Mouse (Mus musculus) splenic B cell, adult 2 months (primary cell): ENCODE measurements around the gene Cacna2d3.

Experiments
- DNase-seq: peaks from one replicate; pipeline ENCODE4 v3.0.0-alpha.2; 2011; ENCODE audit warnings: low read depth, low spot score
- H3K27me3 ChIP-seq: 2 replicates; pipeline ENCODE4 v1.6.1; 2012; ENCODE audit warnings: mild to moderate bottlenecking, low read length, moderate library complexity, mixed read lengths; ENCODE audit not compliant: control insufficient read depth, poor library complexity, insufficient read depth, severe bottlenecking
- H3K36me3 ChIP-seq: 2 replicates; pipeline ENCODE4 v1.6.1; 2012; ENCODE audit warnings: mild to moderate bottlenecking, low read length, moderate library complexity, mixed read lengths; ENCODE audit not compliant: control insufficient read depth, poor library complexity, insufficient read depth, severe bottlenecking

The Cacna2d3 gene

GRCm38 (mm10) chr14:29485416-29485815, 236.2 kb downstream of the Cacna2d3 start:
- no peak for DNase-seq
- no peaks in the 10 kb centered on the region for H3K36me3 ChIP-seq
- H3K27me3 ChIP-seq = no peaks in the 10 kb centered on the region

GRCm38 (mm10) chr14:29478403-29478983, 243.2 kb downstream of the Cacna2d3 start:
- H3K27me3 ChIP-seq = no peaks in the 10 kb centered on the region
- H3K36me3 ChIP-seq = no peaks in the 10 kb centered on the region
- no peak for DNase-seq

GRCm38 (mm10) chr14:29464277-29464676, 257.4 kb downstream of the Cacna2d3 start:
- Histone ChIP-seq H3K36me3 (no peaks in the 10 kb centered on the region), H3K27me3 (no peaks in the 10 kb centered on the region)
- no peak for DNase-seq

- DNase-seq = no peak
- no peaks in the 10 kb centered on the region for H3K27me3 ChIP-seq
Observed at GRCm38 (mm10) chr14:29449203-29449602, 272.5 kb downstream of the Cacna2d3 start.

GRCm38 (mm10) chr14:29443091-29444026, 278.3 kb downstream of the Cacna2d3 start:
- H3K27me3 ChIP-seq = no peaks in the 10 kb centered on the region
- H3K36me3 ChIP-seq = no peaks in the 10 kb centered on the region
- peak; percentile 21 for DNase-seq

More at GRCm38 (mm10) chr14:29449203-29449602, 272.5 kb downstream of the Cacna2d3 start:
- H3K36me3 ChIP-seq = no peaks in the 10 kb centered on the region

- no peak for DNase-seq
- Histone ChIP-seq H3K36me3 (no peaks in the 10 kb centered on the region), H3K27me3 (no peaks in the 10 kb centered on the region)
Observed at GRCm38 (mm10) chr14:29442476-29442875, 279.2 kb downstream of the Cacna2d3 start.

GRCm38 (mm10) chr14:29438666-29439065, 283.0 kb downstream of the Cacna2d3 start:
- H3K36me3 ChIP-seq = no peaks in the 10 kb centered on the region
- H3K27me3 ChIP-seq = no peaks in the 10 kb centered on the region
- no peak for DNase-seq

- no peak for DNase-seq
- Histone ChIP-seq H3K36me3 (no peaks in the 10 kb centered on the region), H3K27me3 (no peaks in the 10 kb centered on the region)
Observed at GRCm38 (mm10) chr14:29438251-29438650, 283.4 kb downstream of the Cacna2d3 start.

GRCm38 (mm10) chr14:29435203-29435602, 286.5 kb downstream of the Cacna2d3 start:
- Histone ChIP-seq H3K36me3 (no peaks in the 10 kb centered on the region), H3K27me3 (no peaks in the 10 kb centered on the region)
- DNase-seq = no peak

GRCm38 (mm10) chr14:29433716-29434115, 287.9 kb downstream of the Cacna2d3 start:
- DNase-seq = no peak
- H3K36me3 ChIP-seq = no peaks in the 10 kb centered on the region
- H3K27me3 ChIP-seq = no peaks in the 10 kb centered on the region

- Histone ChIP-seq H3K36me3 (no peaks in the 10 kb centered on the region), H3K27me3 (no peaks in the 10 kb centered on the region)
- DNase-seq = no peak
Observed at GRCm38 (mm10) chr14:29433076-29433714, 288.5 kb downstream of the Cacna2d3 start.

GRCm38 (mm10) chr14:29429788-29430187, 291.9 kb downstream of the Cacna2d3 start:
- Histone ChIP-seq H3K27me3 (no peaks in the 10 kb centered on the region), H3K36me3 (no peaks in the 10 kb centered on the region)
- no peak for DNase-seq

- no peaks in the 10 kb centered on the region for H3K36me3 ChIP-seq
- DNase-seq = no peak
Observed at GRCm38 (mm10) chr14:29425666-29426065, 296.0 kb downstream of the Cacna2d3 start.

GRCm38 (mm10) chr14:29425208-29425607, 296.5 kb downstream of the Cacna2d3 start:
- Histone ChIP-seq H3K27me3 (no peaks in the 10 kb centered on the region), H3K36me3 (no peaks in the 10 kb centered on the region)
- DNase-seq = no peak

More at GRCm38 (mm10) chr14:29425666-29426065, 296.0 kb downstream of the Cacna2d3 start:
- no peaks in the 10 kb centered on the region for H3K27me3 ChIP-seq

GRCm38 (mm10) chr14:29405878-29406165, 315.8 kb downstream of the Cacna2d3 start:
- Histone ChIP-seq H3K27me3 (no peaks in the 10 kb centered on the region), H3K36me3 (no peaks in the 10 kb centered on the region)
- DNase-seq = no peak
